Mouse (Mus musculus) gastrocnemius, adult 8-10 months (tissue): ENCODE measurements around the gene Tcf7. TPM values are rescaled to one million over a fixed set of nuclear protein-coding genes. Genes with fewer than 3 reads are reported as not detected.
A peak's percentile ranks its signal among the peaks of the same experiment; 100 is the strongest.

Experiments used
- DNase-seq, 2 experiments: peaks; one replicate each; pipeline ENCODE4 v3.0.0; 2022; ENCODE audit warnings: low spot score in 2 of 2
- total RNA-seq, 4 experiments: library from RNA; stranded (reverse); gene quantifications; 2 replicates each; pipeline ENCODE4 v1.2.4; 2022

The Tcf7 gene
- under 1 TPM; 0.31 to 0.39 (median 0.34) TPM for total RNA-seq

GRCm38 (mm10) chr11:52282774-52283595 lies at the start of gene Tcf7:
Gene Tcf7 (minus strand): TSS chr11:52283014.
- DNase-seq, result peak in 1 of 2 experiments; percentile 21

GRCm38 (mm10) chr11:52327313-52327712 lies 44.5 kb upstream of the Tcf7 start:
- no peak for DNase-seq

DNA sequence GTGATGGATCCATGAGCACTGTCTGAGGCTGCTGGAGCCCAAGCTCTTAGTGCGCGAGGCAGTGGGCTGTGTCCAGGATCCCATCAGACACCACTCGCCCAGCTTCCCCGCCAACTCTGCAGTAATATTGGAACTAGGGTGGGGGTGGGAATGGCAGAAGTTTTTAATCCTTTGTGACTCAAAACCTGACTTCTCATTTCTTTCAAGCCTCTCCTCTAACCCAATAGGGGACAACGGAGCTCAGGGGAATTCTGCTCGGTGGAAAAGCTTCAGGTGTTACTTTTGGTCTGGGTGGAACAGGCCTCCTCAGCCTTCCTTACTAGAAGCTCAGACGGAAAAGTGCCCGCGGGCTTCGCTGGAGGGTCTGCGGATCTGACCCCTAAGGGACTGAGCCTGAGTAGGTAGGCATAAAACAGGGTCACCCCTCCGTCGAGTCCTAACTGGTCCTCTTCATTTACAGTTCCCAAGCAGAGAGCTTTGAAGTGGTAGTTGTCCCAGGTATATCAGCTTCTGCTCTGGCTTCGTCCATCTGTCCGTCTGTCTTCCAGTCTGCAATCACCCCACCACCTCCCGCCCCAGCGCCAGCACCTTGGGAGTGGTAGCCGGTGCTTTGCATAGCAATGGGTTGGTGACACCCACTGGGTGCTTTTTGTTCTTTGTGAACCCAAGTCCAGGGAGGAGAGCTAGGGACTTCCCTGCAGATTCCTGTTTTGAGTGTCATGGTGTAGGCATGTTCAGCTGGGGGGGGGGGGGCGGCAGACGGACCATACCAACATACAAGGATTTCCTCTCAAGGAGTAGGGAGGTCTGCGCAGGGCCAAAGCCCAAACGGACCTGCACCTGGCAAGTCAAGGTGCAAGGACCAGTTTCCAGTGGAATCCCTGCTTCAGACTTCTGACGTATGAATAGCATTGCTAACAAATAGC lies 41.9 kb upstream of the Tcf7 start:
- DNase-seq, result no peak

- no peak for DNase-seq
Measured at GRCm38 (mm10) chr11:52321540-52321939, 38.7 kb upstream of the Tcf7 start.

DNA sequence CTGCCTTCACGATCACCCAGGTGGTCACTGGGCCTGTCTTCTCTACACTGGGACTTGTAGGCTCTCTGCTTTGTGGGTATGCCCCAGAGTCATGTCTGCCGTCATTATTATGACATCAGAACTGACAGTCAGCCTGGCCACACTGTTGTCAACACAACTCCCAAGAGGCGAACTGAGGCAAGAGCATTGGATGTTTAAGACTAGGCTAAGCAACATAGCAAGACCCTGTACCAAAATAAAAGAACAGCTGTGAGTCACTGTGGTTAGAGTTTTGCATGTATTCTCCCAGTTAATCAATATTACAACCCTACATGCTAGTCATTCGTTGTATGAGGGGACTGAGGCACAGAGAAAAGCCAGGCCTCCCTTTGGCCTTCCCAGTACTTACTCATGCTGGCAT lies 37.7 kb upstream of the Tcf7 start:
- DNase-seq, result no peak

DNA sequence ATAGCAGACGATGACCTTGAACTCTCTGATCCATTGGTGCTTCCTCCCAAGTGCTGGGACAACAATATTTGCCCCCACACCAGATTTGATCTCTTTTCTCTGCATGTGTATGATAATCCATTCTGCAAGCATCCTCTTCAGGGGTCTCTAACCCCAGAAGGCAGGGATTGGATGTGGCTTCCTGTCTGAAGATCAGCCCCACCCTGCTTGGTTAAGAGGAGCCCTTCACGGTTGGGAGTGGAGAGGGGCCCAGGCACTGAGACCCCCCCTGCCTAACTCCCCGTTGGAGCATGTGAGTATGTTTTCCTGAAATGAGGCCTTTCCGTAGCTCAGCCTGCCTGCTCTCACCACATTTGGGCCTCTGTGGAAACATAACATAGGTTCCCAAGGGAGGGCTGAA lies 36.9 kb upstream of the Tcf7 start:
- no peak for DNase-seq

DNA sequence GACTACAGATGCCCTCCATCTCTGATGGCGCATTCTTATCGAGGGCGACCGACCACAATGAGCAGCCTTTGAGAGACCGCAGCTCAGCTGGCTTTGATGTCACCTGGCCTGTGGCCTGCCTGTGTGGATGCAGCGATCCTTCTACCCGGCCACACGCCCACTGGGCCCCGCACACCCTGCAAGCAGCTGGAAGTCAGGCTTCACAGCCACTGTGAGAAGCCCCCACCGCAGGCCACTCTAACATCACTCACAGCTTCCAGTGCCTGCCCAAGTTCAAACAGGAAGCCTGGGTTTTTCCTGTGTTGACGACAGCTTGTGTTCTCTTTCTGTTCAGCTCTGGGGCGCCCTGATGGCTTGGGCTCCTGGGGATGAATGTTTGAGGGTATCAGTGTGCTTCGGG lies 35.6 kb upstream of the Tcf7 start:
- no peak for DNase-seq

DNA sequence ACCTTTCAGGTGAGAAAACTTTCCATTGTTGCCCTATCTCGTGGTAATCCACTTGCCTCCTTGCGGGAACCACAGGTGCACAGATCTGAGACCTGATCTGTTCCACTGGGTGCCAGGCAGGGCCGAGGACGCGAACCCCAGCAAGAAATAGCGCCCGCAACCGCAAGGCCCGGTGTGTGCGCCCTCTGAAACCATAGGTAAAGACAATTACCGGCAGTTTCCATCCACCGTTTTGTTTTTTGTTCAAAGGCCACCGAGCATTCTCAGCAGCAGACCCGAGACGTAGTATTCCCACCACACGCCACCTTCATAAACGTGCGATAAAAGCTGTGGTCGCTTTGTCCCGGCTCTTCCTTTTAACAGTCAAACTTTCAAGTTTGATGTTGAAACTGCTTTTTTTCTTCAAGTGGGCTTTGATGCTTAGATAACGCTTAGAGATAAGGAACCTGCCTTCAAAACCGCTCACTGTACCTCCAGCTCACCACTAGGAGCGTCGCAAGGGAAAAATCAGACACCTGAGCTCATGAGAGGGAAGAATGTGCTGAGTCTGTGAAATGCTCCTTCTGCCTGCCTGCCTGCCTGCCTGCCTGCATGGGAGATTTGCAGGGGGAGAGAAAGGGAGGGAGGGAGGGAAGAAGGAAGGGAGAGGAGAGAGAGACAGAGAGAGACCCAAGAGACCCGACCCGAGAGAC lies 31.4 kb upstream of the Tcf7 start:
- no peak for DNase-seq

DNA sequence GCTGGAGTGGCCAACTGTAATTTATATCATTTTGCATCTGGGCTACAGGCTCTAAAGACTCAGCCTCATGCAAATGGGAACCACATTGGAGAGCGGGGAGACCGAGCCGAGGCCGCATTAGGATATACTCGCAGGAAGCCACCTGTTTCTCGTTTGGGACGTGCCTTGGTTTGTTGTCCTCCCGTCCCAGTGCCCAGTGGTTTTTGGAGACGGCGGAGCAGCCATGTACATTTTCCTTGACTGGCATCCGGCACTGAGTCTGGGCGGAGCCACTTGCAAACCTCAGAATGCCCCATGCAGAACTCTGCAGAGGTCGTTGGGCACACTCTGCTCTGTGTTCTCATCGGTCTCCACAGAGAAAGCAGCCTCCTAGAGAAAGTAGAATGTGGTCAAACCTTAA lies 27.9 kb upstream of the Tcf7 start:
- no peak for DNase-seq

DNA sequence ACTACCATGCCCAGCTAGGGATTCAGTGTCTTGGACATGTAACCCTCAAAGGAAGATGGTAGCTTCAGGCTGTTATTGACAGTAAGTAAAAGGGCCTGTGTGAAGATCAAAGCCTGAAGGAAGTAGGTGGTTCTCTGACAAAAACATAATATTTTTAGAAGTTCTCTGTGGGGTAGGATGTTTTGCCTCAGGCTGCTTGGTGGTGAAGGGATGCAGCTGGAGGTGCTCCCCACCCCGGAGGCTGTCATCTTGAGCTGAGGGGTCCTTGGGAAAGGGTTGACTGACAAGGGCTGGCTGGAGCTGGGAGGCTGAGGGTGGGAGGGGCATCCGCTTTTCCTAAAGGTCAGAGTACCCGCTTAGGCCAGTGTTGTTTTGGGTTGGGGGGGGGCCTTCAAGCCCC lies 26.7 kb upstream of the Tcf7 start:
- DNase-seq, result no peak

- DNase-seq, result no peak
Measured at GRCm38 (mm10) chr11:52306431-52306830, 23.6 kb upstream of the Tcf7 start.

DNA sequence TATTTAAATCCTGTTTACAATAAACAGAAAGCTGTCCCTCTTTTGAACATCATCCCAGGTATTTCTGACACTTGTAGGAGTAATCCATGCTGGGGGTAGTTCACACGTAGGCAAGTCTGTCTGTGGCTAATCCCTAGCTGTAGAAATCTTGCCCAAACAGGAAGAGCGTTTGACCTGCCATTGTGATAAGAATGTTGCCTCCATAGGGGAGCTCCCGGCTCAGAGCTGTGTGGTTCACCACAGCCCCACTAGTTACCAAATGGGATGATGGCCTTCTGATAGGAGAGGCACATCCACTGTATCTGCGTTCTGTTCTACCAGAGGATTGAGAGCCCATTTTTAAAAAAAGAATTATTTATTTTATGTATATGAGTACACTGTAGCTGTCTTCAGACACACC lies 22.5 kb upstream of the Tcf7 start:
- DNase-seq, result no peak

DNA sequence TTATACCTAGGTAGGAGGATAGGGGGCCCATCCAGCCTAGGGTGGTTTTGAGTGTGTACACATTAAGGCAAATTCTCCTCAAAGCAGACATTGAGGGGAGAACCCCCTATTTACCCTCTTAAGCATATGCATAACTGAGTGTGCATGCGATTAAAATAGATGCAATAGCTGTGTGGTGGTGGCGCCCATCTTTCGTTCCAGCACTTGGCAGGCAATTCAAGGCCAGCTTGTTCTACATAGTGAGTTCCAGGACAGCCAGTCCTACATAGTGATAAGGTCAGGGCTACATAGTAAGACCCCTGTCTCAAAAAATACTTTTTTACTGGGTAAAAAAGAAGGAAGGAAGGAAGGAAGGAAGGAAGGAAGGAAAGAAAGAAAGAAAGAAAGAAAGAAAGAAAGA lies 19.9 kb upstream of the Tcf7 start:
- DNase-seq, result no peak

DNA sequence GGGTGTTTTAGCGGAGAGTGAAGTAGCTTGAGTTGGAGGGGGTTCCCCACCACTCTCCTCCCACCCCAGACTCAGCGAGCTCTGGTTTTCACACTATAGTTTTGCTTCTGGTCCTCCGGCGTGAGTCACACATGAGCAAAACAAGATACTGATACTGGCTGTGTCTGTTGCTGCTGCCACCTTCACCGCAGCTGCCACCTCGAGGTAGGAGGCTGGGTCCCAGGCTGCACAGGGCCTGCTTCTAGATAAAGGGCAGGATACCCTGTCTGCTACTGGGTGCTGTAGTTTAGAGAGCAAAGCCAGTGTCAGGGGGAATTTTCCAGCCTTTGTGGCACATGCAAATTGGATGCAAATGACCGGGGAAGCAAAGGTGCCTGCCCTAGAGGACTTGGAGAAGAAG lies 16.9 kb upstream of the Tcf7 start:
- no peak for DNase-seq

- DNase-seq, result no peak
Measured at GRCm38 (mm10) chr11:52298955-52299354, 16.1 kb upstream of the Tcf7 start.

DNA sequence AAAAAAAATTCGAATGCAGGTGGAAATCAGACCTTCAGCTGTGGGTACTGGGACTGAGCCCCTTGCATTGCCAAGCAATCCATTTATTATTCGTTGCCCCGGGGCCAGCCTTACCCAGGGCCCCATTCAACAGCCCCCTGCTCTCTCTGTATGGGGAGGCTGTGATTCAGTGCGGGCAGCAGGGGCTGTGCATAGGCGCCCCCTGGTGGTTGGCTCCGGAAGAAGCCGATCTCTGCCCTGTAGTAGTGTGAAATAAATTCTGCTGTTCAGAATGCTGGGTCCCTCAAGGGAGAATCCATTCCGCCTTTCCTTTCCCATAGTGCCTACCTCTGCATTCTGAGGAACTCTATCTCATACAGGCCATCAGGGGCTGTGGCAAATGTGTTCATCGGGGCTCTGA lies 14.5 kb upstream of the Tcf7 start:
- DNase-seq, result peak; percentile 59 to 63

GRCm38 (mm10) chr11:52294103-52294502 lies 11.3 kb upstream of the Tcf7 start:
- DNase-seq, result no peak

GRCm38 (mm10) chr11:52292894-52293293 lies 10.1 kb upstream of the Tcf7 start:
- no peak for DNase-seq

- no peak for DNase-seq
Measured at GRCm38 (mm10) chr11:52292346-52292745, 9.5 kb upstream of the Tcf7 start.

DNA sequence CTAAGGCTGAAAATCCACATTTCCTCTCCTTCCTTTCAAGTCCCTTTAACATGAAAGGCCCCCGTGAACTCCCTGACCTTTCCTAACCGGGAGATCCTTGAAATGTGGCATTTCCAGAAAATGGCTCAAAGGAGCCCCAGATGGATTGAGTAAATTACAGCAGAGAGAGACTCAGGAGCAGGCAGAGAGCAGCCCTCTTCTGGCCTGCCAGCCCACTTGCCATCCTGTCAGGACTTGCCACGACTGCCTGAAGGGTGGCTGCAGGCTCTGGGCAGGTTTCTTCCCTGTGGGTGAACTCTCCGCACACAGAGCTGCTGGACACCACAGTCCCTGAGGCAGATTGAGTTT lies 4.1 kb upstream of the Tcf7 start:
- no peak for DNase-seq

DNA sequence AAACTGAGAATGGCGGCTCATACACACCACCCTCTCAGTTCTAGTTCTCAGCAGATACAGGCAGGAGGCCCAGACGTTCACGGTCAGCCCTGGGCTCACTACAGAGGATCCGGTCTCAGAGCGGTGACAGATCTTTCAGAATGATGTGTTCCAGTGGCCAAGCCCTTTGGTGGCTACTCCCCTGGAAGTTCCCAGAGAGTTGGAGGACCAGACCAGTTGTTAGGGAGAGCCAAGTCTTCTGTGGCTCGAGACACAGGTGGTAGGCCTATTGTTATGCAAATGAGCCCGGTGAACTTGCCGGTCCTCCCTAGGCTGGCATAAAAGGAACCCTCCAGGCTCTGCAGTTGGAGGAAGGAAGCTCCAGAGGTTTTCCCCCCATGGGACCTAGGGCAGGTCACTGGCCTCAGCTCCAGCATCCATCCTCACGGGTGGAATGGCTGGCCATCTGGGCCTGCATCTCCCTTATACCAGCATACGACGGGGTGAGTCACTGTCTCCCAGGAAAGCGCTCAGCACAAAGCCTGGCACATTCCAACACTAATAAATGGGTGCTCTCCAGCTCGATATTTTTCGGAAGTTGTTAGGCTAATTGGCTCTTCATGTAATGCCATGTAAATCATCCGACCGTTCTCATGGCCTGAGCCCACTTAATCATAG lies 3.6 kb upstream of the Tcf7 start:
- DNase-seq, result no peak
